Mouse (Mus musculus) G1E (cell line): Measurements from ENCODE around the gene Spata31d1d. TPM values are rescaled to one million over a fixed set of nuclear protein-coding genes. Genes with fewer than 3 reads are reported as not detected.
"Not testable (repeated sequence)": the region's sequence is repeated elsewhere in the genome, so short reads cannot be mapped to it uniquely, and the experiment has no call there.

Experiments used
- ATAC-seq: 2 replicates; pipeline ENCODE4 v1.8.0; 2016; ENCODE audit warnings: mild to moderate bottlenecking; ENCODE audit not compliant: insufficient number of reproducible peaks, poor library complexity, low FRiP score, severe bottlenecking; ENCODE audit errors: extremely low read depth
- DNase-seq: peaks from one replicate; pipeline ENCODE4 v3.0.0; 2012; ENCODE audit warnings: low spot score
- H3K27me3 ChIP-seq: 2 replicates; pipeline ENCODE4 v1.6.1; 2012; ENCODE audit warnings: mild to moderate bottlenecking, low read length, inconsistent platforms; ENCODE audit not compliant: insufficient read depth
- H3K36me3 ChIP-seq: replicated peaks from 2 replicates; pipeline ENCODE3; 2012; ENCODE audit warnings: mild to moderate bottlenecking, inconsistent platforms
- H3K4me1 ChIP-seq: 2 replicates; pipeline ENCODE4 v1.6.1; 2012; ENCODE audit warnings: low read depth, low read length, inconsistent platforms, mixed read lengths; ENCODE audit not compliant: insufficient read depth
- H3K4me3 ChIP-seq: 2 replicates; pipeline ENCODE4 v1.5.1; 2012; ENCODE audit warnings: low read depth, mild to moderate bottlenecking, inconsistent platforms, low read length, moderate library complexity, mixed read lengths
- H3K9me3 ChIP-seq: replicated peaks from 2 replicates; pipeline ENCODE4 v1.6.1; 2012; ENCODE audit warnings: inconsistent platforms
- CTCF ChIP-seq: IDR thresholded peaks from 2 replicates; pipeline ENCODE4 v1.5.1; 2012; ENCODE audit warnings: low read depth, low read length, inconsistent platforms, mixed read lengths
- GATA1 ChIP-seq: IDR thresholded peaks from 2 replicates; pipeline ENCODE4 v1.6.1; 2012; ENCODE audit warnings: borderline replicate concordance, low read length, inconsistent platforms, mixed read lengths
- GATA2 ChIP-seq: IDR thresholded peaks from 2 replicates; pipeline ENCODE4 v1.6.1; 2012; ENCODE audit warnings: low read depth, low read length, inconsistent platforms, borderline replicate concordance
- POLR2AphosphoS5 ChIP-seq: IDR thresholded peaks from 2 replicates; pipeline ENCODE4 v1.6.1; 2012; ENCODE audit warnings: low read depth, low read length, inconsistent platforms; ENCODE audit not compliant: insufficient replicate concordance
- TAL1 ChIP-seq: conservative IDR thresholded peaks from 2 replicates; pipeline ENCODE4 v1.6.1; 2012; ENCODE audit warnings: low read depth, low read length, inconsistent platforms, mixed read lengths
- polyA plus RNA-seq: library from polyadenylated mRNA; stranded (reverse); fragments of >175 nt; gene quantifications from 2 replicates; pipeline ENCODE4 v1.2.3, GENCODE M21; 2012
- total RNA-seq, 2 experiments: library from RNA; stranded (forward) in 1 of 2; stranded (reverse) in 1 of 2; fragments of 200-1000 nt in 1 of 2; fragments of >200 nt in 1 of 2; fragmentation: Nextera tagmentation in 1 of 2; gene quantifications; 2 replicates each; pipeline ENCODE4 v1.2.3; 2014 to 2017

Gene Spata31d1d
- total RNA-seq (2014; fragmentation: Nextera tagmentation) (not detected in 2 replicates), total RNA-seq (2017) (0.05 TPM in 1 of 2 replicates, not detected in the other), polyA plus RNA-seq (not detected in 2 replicates)

GRCm38 (mm10) chr13:59731652-59732051, at the start of gene Spata31d1d:
Gene Spata31d1d (minus strand): TSS chr13:59731752.
- TF ChIP-seq TAL1 = no peak
- TF ChIP-seq GATA2 = no peak
- no peak for TF ChIP-seq POLR2AphosphoS5
- no peak for TF ChIP-seq CTCF
- no peak for TF ChIP-seq GATA1
- Histone ChIP-seq H3K36me3 (no peaks in the 10 kb centered on the region), H3K4me1 (peaks cover 66% of the 10 kb centered on the region), H3K4me3 (no peak within 1 kb of the TSS), H3K27me3 (peaks cover 2% of the 10 kb centered on the region; the same call in 1 of the 2 replicates), H3K9me3 (no peaks in the 10 kb centered on the region)
- DNase-seq (no peak), ATAC-seq (no peak)

GRCm38 (mm10) chr13:59779744-59780264, 48.3 kb upstream of the Spata31d1d start:
- DNase-seq, H3K4me3 ChIP-seq, H3K27me3 ChIP-seq, H3K9me3 ChIP-seq, ATAC-seq: not testable (repeated sequence)
- H3K36me3 ChIP-seq = peaks cover 98% of the 10 kb centered on the region
- H3K4me1 ChIP-seq = peaks cover 14% of the 10 kb centered on the region

- ATAC-seq = peak; percentile 43; the same call in 1 of the 2 replicates
- Histone ChIP-seq H3K4me3 (no peak overlapping the region), H3K27me3 (no peaks in the 10 kb centered on the region), H3K4me1 (peaks cover 16% of the 10 kb centered on the region), H3K36me3 (peaks cover 96% of the 10 kb centered on the region), H3K9me3 (no peaks in the 10 kb centered on the region)
- TF ChIP-seq GATA1 = no peak
- no peak for TF ChIP-seq TAL1
- TF ChIP-seq CTCF = no peak
- no peak for TF ChIP-seq GATA2
- TF ChIP-seq POLR2AphosphoS5 = no peak
- DNase-seq = no peak
Observed at GRCm38 (mm10) chr13:59779213-59779612, 47.7 kb upstream of the Spata31d1d start.

- TF ChIP-seq TAL1 (no peak), GATA2 (no peak), CTCF (no peak), POLR2AphosphoS5 (no peak), GATA1 (no peak)
- H3K27me3 ChIP-seq = no peaks in the 10 kb centered on the region
- H3K36me3 ChIP-seq = peaks cover 83% of the 10 kb centered on the region
- peaks cover 49% of the 10 kb centered on the region for H3K4me1 ChIP-seq
- ATAC-seq (no peak), DNase-seq (no peak)
- no peaks in the 10 kb centered on the region for H3K9me3 ChIP-seq
- H3K4me3 ChIP-seq = no peak overlapping the region
Observed at GRCm38 (mm10) chr13:59775168-59775567, 43.6 kb upstream of the Spata31d1d start.

- no peaks in the 10 kb centered on the region for H3K27me3 ChIP-seq
- no peaks in the 10 kb centered on the region for H3K9me3 ChIP-seq
- ATAC-seq (peak; percentile 51), DNase-seq (peak; percentile 67)
- H3K4me1 ChIP-seq = peaks cover 67% of the 10 kb centered on the region
- TF ChIP-seq CTCF = no peak
- no peak for TF ChIP-seq GATA1
- TF ChIP-seq TAL1 = no peak
- no peak for TF ChIP-seq GATA2
- TF ChIP-seq POLR2AphosphoS5 = no peak
- H3K4me3 ChIP-seq = peak overlapping the region; percentile 53; the same call in 1 of the 2 replicates
- H3K36me3 ChIP-seq = peaks cover 68% of the 10 kb centered on the region
Observed at GRCm38 (mm10) chr13:59771257-59771656, 39.7 kb upstream of the Spata31d1d start.

- TF ChIP-seq GATA2 (no peak), POLR2AphosphoS5 (no peak), CTCF (no peak), GATA1 (no peak), TAL1 (no peak)
- H3K4me3 ChIP-seq = peak overlapping the region; percentile 94; the same call in 1 of the 2 replicates
- no peaks in the 10 kb centered on the region for H3K27me3 ChIP-seq
- H3K9me3 ChIP-seq = no peaks in the 10 kb centered on the region
- ATAC-seq (no peak), DNase-seq (no peak)
- peaks cover 68% of the 10 kb centered on the region for H3K36me3 ChIP-seq
- peaks cover 71% of the 10 kb centered on the region for H3K4me1 ChIP-seq
Observed at GRCm38 (mm10) chr13:59770847-59771246, 39.3 kb upstream of the Spata31d1d start.
